Mouse (Mus musculus) cerebellum, adult 9-10 months (tissue): ENCODE results near the gene Ston2.

Experiments used
- DNase-seq: peaks from one replicate; pipeline ENCODE4 v3.0.0; 2022

Ston2 gene

GRCm38 (mm10) chr12:91696231-91696630, 92.0 kb downstream of the Ston2 start:
- DNase-seq, result no peak

DNA sequence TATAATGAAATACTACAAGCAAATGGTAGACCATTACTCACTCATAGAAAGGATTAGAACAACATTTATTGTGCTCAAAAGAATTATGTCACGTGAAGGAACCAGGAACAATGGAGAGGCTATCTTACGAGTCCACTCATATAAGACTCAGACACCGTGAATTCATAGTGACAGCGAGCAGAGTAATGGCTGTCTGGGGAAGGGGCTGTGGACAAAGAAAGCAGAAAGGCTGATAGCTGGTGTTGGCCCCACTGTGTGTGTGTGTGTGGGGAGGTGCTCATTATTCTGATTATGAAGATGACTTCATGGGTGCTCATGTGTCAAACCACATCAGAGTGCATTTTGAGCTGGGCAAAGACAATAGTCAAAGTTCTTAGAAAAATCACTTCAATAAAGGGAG, 92.4 kb downstream of the Ston2 start:
- DNase-seq, result no peak

GRCm38 (mm10) chr12:91694748-91695147, 93.4 kb downstream of the Ston2 start:
- no peak for DNase-seq

DNA sequence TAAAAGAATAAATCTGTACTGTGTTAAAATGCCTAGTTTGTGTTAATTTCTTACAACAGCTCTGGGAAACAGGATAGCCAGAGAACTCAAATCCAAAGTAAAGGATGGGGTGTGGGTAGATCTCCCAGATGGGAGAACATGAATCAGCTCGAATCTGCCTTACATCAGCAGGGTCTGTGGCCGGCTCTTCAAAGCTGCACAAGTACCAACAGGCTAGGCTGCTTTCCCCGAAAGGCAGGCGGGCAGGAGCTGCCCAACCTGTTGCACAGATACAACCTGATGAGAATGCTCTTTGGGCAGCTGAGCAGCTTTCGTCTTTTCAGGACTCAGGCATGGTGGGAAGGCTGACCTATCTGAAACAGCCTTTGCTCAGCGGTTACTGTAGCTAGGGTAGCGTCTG, 94.6 kb downstream of the Ston2 start:
- no peak for DNase-seq

GRCm38 (mm10) chr12:91692991-91693390, 95.2 kb downstream of the Ston2 start:
- no peak for DNase-seq

DNA sequence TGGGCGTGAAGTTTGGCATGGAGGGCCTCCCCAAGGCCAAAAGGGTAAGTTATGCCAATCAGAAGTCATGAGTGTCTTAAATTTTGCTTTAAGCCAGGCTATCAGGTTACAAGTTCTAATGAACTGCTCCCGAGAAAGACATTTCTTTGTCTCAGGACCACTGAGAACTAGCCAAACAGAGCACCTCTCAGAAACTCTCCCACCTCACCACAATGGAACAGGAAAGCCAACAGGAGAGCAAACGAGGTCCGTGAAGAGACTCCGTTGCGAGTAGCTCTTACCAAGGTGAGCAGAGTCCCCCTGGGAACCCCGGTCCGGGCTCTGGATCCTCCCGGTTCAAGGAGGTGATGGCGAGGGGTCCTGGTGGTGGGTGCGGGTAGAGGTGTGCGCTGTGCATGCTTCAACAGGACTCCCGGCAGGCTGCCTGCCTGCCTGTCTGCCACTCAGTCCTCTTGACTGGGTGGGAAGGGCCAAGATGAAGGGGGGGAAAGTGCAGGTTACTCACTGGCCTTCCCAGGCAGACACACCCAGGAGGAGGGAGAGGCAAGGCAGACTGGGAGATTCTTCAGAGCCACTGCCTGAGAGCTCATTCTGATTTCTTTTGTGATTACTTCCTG, 102.4 kb downstream of the Ston2 start:
- DNase-seq, result no peak

- DNase-seq, result no peak
Observed at GRCm38 (mm10) chr12:91684840-91685415, 103.3 kb downstream of the Ston2 start.

DNA sequence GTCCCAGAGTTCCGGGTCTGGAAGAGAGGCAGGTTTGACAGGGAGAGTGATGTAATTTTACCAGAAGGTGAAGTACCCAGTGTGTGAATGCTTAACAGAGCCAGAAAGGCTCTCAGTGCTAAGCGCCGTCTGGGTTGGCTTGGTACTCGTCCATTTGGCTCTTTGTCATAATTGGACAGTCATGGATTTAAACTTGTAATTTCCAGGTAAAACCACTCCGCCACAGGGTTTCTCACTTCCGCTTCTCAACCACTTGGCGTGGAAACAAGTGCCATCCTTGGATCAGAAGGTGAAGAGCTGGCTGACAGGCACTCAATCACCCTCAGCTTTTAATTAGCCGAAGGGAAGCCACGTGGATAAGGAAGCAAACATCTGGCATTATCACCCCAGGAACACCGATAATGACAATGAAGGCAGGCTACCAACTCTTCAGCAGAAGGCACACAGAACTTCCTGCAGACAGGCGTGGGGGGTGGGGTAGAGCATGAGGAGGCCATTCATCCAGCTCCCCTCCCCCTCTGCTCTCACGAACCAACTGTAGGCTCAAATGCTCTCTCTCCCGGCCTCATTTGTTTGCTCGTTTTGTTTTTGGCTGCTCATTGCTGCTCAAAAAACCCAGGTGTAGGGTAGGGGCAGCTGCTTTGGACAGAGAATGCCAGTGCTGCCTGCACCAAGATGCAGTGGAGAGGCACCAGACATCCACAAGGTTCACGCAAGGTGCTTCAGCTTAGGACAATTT, 103.9 kb downstream of the Ston2 start:
- DNase-seq, result peak; percentile 18

DNA sequence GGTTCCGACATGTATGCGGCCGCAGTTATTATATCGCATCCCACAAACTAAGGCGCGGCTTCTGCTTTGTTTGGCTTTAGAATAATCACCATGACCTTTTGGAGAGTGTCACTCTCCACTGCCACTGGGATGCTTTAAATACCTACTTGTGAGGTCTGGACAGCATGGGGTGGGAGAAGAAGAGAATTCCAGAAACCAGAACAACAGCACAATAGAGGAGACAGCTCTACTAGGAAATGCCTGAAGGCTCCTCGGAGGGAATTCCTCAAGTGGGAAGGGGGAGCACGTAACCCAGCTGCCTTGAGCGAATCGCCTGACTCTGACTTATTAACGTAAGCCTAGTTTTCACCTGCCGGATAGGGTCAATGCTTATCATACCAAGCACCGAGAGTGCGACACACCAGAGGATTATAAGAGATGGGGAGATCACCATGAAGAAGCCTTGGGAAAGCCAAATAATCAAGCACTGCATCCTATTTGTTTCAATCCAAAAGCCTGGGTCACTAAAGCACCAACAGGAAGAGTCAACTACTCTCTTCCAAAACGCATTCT, 104.6 kb downstream of the Ston2 start:
- DNase-seq, result no peak

GRCm38 (mm10) chr12:91683096-91683495, 105.1 kb downstream of the Ston2 start:
- no peak for DNase-seq

DNA sequence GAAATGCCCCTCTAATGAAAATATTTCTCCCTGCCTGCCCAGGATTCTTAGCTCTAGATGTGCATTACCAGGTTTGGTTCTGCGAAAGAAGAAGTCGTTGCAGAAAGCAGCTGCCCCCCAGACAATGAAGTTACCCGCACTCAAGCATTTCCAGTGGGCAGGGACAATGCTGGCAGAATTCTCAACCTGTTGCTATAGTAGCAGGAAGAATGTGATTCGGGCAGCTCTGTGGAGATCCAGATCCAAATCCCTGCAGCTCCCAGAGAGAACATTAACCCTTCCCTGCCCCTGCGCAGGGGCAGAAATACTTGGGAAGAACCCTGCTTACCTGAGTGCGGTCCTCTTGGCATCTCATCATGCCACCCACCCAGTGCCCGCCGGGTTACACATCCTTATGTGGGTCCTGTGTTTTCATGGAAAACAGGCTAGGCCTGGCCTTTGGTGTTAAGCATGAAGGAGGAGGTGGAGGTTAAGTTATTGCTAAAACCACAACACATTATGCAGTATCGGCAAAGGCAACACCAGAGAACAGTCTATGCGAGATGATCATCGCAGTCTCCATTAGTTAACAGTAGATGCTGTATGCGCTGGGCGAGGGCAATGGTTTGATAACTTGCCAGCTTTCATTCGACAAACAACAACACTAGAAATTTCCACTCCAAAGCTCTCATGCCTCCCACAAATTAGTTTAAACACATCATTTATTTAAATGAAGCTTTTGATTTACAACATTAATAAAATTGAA, 108.7 kb downstream of the Ston2 start:
- DNase-seq, result no peak

GRCm38 (mm10) chr12:91675937-91676336, 112.2 kb downstream of the Ston2 start:
- no peak for DNase-seq

DNA sequence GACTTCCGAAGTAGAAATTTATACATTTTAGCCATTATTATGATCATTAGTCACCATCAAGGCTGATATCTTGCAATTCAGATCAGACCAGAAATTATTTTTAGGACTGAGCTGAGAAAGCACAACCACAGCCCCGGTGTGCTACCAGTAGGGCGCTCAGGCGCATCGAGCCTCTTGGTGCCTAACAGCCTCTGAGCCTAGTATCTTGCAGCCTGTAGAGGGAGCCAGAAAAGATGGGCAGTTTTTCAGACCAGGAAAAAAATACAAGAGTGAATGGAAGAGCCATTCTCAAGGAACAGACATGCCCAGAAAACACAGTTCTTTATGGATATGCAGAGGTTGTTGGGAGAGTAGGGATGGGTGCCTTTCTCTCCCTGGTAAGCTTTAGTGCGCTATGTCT, 115.0 kb downstream of the Ston2 start:
- DNase-seq, result no peak

DNA sequence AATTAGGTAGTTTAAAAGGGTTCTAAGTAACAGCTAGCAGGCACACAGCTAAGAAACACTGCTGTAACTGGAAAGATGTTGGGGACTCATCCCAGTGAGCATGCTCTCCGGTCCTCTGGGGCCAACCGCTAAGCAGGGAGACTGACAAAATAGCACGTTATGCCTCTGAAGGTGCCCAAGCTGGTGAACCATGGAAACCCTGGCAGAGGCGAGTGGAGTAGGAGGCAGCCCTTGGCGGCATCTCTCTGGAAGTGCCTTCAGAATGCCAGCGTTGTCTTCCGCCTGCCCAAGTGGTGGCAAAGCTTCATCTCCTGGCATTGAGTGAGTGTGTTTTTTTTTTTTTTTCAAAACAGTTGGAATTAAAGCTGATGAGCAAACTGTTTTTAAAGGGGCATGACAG, 115.7 kb downstream of the Ston2 start:
- peak; percentile 12 for DNase-seq

- DNase-seq, result no peak
Observed at GRCm38 (mm10) chr12:91668529-91669245, 119.5 kb downstream of the Ston2 start.

GRCm38 (mm10) chr12:91667741-91668140, 120.4 kb downstream of the Ston2 start:
- DNase-seq, result no peak

DNA sequence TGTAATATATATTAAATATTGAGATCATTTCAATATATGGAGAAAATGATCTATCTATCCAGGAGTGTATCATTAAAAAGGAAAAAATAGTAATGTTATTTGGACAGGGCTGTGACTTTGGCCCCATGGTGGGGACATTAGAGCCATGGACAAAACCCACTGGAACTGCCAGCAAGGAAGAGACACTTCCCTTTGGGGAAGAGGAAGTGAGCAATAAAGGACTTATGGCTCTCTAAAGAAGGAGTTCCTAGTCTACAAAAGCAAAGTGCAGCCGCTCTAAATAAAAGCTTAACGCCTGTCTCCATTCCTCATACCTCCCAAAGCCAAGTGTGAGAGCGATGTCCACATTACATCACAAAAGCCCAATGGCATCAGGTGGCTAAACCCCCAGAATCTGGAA, 121.6 kb downstream of the Ston2 start:
- no peak for DNase-seq

DNA sequence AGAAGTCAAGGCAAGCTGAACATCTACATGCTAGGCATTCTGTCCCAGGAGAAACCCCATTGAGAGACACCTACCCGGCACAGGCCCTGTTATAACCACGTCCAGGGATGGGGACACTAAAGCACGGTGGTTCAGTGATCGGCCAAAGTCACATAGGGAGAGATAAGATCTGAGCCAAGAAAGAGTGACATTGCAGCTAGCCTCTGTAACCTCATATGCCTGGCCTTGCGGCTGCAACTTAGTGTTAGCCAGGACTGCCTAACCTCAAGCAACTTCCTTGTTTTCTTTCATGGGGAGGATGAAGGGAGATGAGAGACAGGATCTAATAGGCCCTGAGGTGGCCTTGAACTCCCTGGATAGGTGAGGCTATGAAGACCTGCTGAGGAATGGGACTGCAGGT, 122.8 kb downstream of the Ston2 start:
- DNase-seq, result no peak

GRCm38 (mm10) chr12:91663260-91663659, 124.9 kb downstream of the Ston2 start:
- DNase-seq, result no peak

- DNase-seq, result no peak
Observed at GRCm38 (mm10) chr12:91662844-91663243, 125.3 kb downstream of the Ston2 start.

DNA sequence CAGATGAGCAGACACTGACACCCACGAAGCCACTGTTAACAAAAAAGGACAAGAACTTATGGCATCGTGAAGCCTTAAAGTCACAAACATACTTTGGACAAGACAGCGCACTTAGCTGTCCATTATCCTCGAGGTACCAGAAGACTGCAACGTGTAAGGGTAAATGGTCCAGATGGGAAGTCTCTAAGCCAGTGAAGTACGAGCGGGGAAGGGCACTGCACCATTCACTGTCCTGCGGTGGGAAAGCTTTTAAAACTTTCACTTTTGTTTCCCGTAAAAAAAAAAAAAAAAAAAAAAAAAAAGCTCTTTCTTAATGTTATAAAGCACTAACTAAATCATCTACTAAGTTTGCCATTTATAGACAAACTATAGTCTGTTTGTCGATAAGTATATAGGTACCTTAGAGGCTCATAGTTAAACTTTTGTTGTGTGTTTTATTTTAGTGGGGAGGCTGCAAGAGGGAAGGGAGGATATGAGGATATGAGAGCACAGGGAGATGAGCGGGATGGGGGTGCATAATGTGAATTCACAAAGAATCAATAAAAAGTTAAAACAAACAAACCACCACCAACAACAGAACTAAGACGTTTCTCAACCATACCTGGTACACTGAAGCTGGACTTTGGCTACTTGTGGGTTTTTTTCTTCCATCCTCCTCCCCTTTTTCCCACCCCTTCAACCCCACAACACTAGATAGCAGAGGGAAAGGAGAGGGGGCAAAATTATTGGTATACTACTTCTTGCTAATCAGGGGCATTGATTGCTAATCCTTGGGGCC, 127.4 kb downstream of the Ston2 start:
- DNase-seq, result no peak
